Mouse (Mus musculus): ENCODE data around the gene Sctr. TPM values are rescaled to one million over a fixed set of nuclear protein-coding genes. Genes with fewer than 3 reads are reported as not detected.

The Sctr gene
- polyA plus RNA-seq, 1 experiment, result 0.25 TPM

DNA sequence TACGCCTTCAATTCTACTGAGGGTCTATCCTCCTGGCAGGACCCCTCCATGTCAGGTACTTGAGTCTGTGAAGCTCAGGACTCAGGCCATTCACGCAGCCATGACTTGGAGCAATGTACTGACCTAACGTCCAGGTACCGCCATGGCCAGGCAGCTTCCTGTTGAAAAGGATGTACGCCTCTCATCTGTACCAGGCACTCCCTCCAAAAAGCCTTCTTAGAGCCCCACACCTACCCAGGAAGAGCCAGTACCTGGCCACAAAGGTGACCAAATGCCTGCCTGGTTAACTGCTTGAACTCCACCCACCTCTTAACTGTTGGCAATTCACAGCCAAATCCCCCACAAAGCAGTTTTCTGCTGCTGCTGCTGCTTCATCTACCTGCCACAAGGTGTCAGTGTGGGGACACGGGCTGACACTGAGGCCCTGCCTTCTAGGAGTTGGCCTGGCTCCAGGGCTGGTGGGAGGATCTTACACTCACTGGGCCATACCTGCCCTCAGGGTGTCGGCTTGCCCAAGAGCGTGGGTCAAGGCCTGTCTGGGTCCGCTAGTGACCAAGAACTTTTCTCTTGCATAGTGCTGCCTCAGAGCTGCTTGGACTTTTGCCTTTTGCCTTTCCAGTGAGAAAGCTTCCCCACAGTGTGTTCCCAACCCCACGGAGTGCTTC, 26.2 kb downstream of the Sctr start:
- Histone ChIP-seq H3K27me3 (ENCODE audit: control insufficient read depth, insufficient read depth, low read length) (no peaks in the 10 kb centered on the region), H3K4me1 (ENCODE audit: control insufficient read depth, insufficient read depth, low read length) (peaks cover 18% of the 10 kb centered on the region), H3K27ac (ENCODE audit: insufficient read depth, low read length) (no peak overlapping the region), H3K4me3 (replicated peaks; ENCODE audit: insufficient read depth, low read depth, low read length) (no peak overlapping the region)
- peak; percentile 67 to 70 for DNase-seq
- TF ChIP-seq CTCF (IDR thresholded peaks at IDR 0.05; ENCODE audit: borderline replicate concordance, insufficient read depth, low read depth, low read length), result peak; percentile 84
- TF ChIP-seq POLR2A (IDR thresholded peaks at IDR 0.05; ENCODE audit: borderline replicate concordance, insufficient read depth, low read length), result no peak
- WGBS, result 43% methylated on average over 10 of the region's 10 CpGs

DNA sequence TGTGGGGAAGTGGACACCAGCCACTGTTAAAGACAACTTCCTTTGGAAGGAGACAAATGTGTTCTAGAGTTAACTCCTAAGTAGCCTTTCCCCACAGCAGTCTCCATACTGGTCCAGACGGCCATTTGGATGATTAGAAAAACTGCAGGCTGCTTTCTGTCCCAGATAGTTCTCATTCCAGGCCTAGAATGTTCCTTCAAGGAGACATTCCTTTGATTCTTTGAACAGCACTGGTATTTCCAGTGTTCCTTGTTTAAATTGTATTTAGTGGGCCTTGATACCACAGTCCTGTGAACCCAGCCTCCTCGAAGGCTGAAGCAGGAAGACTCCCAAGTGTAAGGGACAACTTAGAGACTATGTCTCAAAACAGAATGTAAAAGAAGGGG, 26.8 kb downstream of the Sctr start:
- no peak overlapping the region for H3K4me3 ChIP-seq (replicated peaks; ENCODE audit: insufficient read depth, low read depth, low read length)
- DNase-seq, result no peak
- WGBS, result 92% methylated on average over 2 of the region's 2 CpGs
- no peak for TF ChIP-seq CTCF (IDR thresholded peaks at IDR 0.05; ENCODE audit: borderline replicate concordance, insufficient read depth, low read depth, low read length)
- TF ChIP-seq POLR2A (IDR thresholded peaks at IDR 0.05; ENCODE audit: borderline replicate concordance, insufficient read depth, low read length), result no peak
- H3K27me3 ChIP-seq (ENCODE audit: control insufficient read depth, insufficient read depth, low read length), result no peaks in the 10 kb centered on the region
- H3K4me1 ChIP-seq (ENCODE audit: control insufficient read depth, insufficient read depth, low read length), result peaks cover 17% of the 10 kb centered on the region
- no peak overlapping the region for H3K27ac ChIP-seq (ENCODE audit: insufficient read depth, low read length)

- Histone ChIP-seq H3K4me3 (replicated peaks; ENCODE audit: insufficient read depth, low read depth, low read length) (no peak overlapping the region), H3K27ac (ENCODE audit: insufficient read depth, low read length) (no peak overlapping the region), H3K27me3 (ENCODE audit: control insufficient read depth, insufficient read depth, low read length) (no peaks in the 10 kb centered on the region), H3K4me1 (ENCODE audit: control insufficient read depth, insufficient read depth, low read length) (peaks cover 16% of the 10 kb centered on the region)
- TF ChIP-seq POLR2A (IDR thresholded peaks at IDR 0.05; ENCODE audit: borderline replicate concordance, insufficient read depth, low read length) (no peak), CTCF (IDR thresholded peaks at IDR 0.05; ENCODE audit: borderline replicate concordance, insufficient read depth, low read depth, low read length) (no peak)
- DNase-seq, result no peak
- 88% methylated on average over 1 of the region's 1 CpGs for WGBS
Measured at GRCm38 (mm10) chr1:120034793-120035192, 28.1 kb downstream of the Sctr start.

GRCm38 (mm10) chr1:120035456-120036034, 28.9 kb downstream of the Sctr start:
- Histone ChIP-seq H3K27ac (ENCODE audit: insufficient read depth, low read length) (no peak overlapping the region), H3K4me1 (ENCODE audit: control insufficient read depth, insufficient read depth, low read length) (peaks cover 8% of the 10 kb centered on the region; the same call in 1 of the 2 replicates), H3K4me3 (replicated peaks; ENCODE audit: insufficient read depth, low read depth, low read length) (no peak overlapping the region), H3K27me3 (ENCODE audit: control insufficient read depth, insufficient read depth, low read length) (no peaks in the 10 kb centered on the region)
- TF ChIP-seq CTCF (IDR thresholded peaks at IDR 0.05; ENCODE audit: borderline replicate concordance, insufficient read depth, low read depth, low read length), result no peak
- TF ChIP-seq POLR2A (IDR thresholded peaks at IDR 0.05; ENCODE audit: borderline replicate concordance, insufficient read depth, low read length), result no peak
- DNase-seq, result no peak
- WGBS, result 62% methylated on average over 7 of the region's 7 CpGs

DNA sequence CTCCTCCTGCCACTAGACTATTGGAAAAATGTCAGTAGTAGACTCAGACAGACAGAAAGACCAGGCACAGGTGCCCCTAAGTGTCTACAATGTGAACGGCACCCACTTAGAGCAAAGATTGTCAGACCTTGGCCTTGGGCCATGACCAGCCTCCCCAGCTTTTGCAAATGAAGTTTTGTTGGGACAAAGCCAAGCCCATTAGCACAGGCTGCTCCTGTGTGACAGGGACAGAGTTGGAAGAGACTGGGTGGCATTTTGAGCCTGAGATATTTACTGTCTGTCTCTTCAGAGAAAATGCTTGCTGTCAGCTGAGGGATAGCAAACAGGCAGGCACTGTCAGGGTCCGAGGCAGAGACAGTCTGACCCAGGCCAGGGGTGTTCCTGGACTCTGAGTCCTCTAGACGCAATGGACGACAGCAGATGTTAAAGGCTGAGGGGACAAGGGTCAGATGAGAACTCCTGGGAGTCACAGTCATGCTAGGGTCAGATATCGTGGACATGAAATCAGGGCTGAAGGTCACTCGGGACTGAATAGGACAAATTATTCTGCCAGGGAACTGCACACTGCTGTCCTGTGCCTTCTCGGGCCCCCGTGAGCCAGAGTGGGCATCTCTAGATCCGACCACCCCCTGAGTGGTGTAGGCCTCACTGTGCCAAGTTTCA, 30.5 kb downstream of the Sctr start:
- peak; percentile 14 to 23 for DNase-seq
- H3K27ac ChIP-seq (ENCODE audit: insufficient read depth, low read length), result no peak overlapping the region
- H3K27me3 ChIP-seq (ENCODE audit: control insufficient read depth, insufficient read depth, low read length), result no peaks in the 10 kb centered on the region
- WGBS, result 37% methylated on average over 9 of the region's 9 CpGs
- peaks cover 3% of the 10 kb centered on the region; the same call in 1 of the 2 replicates for H3K4me1 ChIP-seq (ENCODE audit: control insufficient read depth, insufficient read depth, low read length)
- H3K4me3 ChIP-seq (replicated peaks; ENCODE audit: insufficient read depth, low read depth, low read length), result no peak overlapping the region
- TF ChIP-seq CTCF (IDR thresholded peaks at IDR 0.05; ENCODE audit: borderline replicate concordance, insufficient read depth, low read depth, low read length) (no peak), POLR2A (IDR thresholded peaks at IDR 0.05; ENCODE audit: borderline replicate concordance, insufficient read depth, low read length) (no peak)

- H3K4me1 ChIP-seq (ENCODE audit: control insufficient read depth, insufficient read depth, low read length), result no peaks in the 10 kb centered on the region
- 61% methylated on average over 9 of the region's 9 CpGs for WGBS
- no peak overlapping the region for H3K4me3 ChIP-seq (replicated peaks; ENCODE audit: insufficient read depth, low read depth, low read length)
- H3K27ac ChIP-seq (ENCODE audit: insufficient read depth, low read length), result no peak overlapping the region
- H3K27me3 ChIP-seq (ENCODE audit: control insufficient read depth, insufficient read depth, low read length), result no peaks in the 10 kb centered on the region
- TF ChIP-seq POLR2A (IDR thresholded peaks at IDR 0.05; ENCODE audit: borderline replicate concordance, insufficient read depth, low read length), result no peak
- no peak for TF ChIP-seq CTCF (IDR thresholded peaks at IDR 0.05; ENCODE audit: borderline replicate concordance, insufficient read depth, low read depth, low read length)
- no peak for DNase-seq
Measured at GRCm38 (mm10) chr1:120038594-120038993, 31.9 kb downstream of the Sctr start.

DNA sequence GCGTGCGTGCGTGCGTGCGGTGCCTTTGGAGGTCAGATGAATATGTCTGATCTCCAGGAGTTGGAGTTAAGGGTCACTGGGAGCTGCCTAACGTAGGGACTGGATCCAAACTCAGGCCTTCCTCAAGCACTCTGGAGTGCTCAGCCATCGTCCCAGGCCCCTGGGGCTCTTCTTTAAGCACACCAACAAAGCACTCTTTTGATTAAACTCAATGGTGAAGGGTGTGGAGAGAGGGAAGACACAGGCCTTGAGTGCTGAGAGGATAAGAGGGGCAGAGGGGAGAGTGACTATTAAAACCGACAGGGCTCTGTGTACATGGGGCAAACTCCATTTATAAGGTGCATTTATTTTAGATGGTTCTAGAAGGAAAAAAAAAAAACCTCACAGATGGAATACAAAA, 35.7 kb downstream of the Sctr start:
- 83% methylated on average over 8 of the region's 8 CpGs for whole genome bisulfite sequencing
- no peak for TF ChIP-seq CTCF (IDR thresholded peaks at IDR 0.05; ENCODE audit: borderline replicate concordance, insufficient read depth, low read depth, low read length)
- TF ChIP-seq POLR2A (IDR thresholded peaks at IDR 0.05; ENCODE audit: borderline replicate concordance, insufficient read depth, low read length), result no peak
- Histone ChIP-seq H3K27me3 (ENCODE audit: control insufficient read depth, insufficient read depth, low read length) (no peaks in the 10 kb centered on the region), H3K27ac (ENCODE audit: insufficient read depth, low read length) (no peak overlapping the region), H3K4me3 (replicated peaks; ENCODE audit: insufficient read depth, low read depth, low read length) (no peak overlapping the region), H3K4me1 (ENCODE audit: control insufficient read depth, insufficient read depth, low read length) (no peaks in the 10 kb centered on the region)
- DNase-seq, result no peak

GRCm38 (mm10) chr1:120044584-120044983, 37.9 kb downstream of the Sctr start:
- H3K27me3 ChIP-seq (ENCODE audit: control insufficient read depth, insufficient read depth, low read length), result no peaks in the 10 kb centered on the region
- no peaks in the 10 kb centered on the region for H3K4me1 ChIP-seq (ENCODE audit: control insufficient read depth, insufficient read depth, low read length)
- no peak overlapping the region for H3K4me3 ChIP-seq (replicated peaks; ENCODE audit: insufficient read depth, low read depth, low read length)
- no peak for DNase-seq
- TF ChIP-seq POLR2A (IDR thresholded peaks at IDR 0.05; ENCODE audit: borderline replicate concordance, insufficient read depth, low read length) (no peak), CTCF (IDR thresholded peaks at IDR 0.05; ENCODE audit: borderline replicate concordance, insufficient read depth, low read depth, low read length) (no peak)
- WGBS, result 85% methylated on average over 16 of the region's 16 CpGs
- no peak overlapping the region for H3K27ac ChIP-seq (ENCODE audit: insufficient read depth, low read length)

Measured in cerebellum, adult 2 months (tissue).